Mouse (Mus musculus) embryonic facial prominence, embryonic 15.5 days (tissue): ENCODE measurements around the gene Lypd6. TPM values are rescaled to one million over a fixed set of nuclear protein-coding genes. Genes with fewer than 3 reads are reported as not detected.

Experiments used
- ATAC-seq: fragments of 200-750 bp; cut with Nextera tagmentation; 2 replicates; pipeline ENCODE4 v1.8.0; 2017; ENCODE audit warnings: low read depth, moderate TSS enrichment; ENCODE audit not compliant: insufficient number of reproducible peaks, low FRiP score, low TSS enrichment
- H3K27ac ChIP-seq: fragments of 300-500 bp; sonication (generic); replicated peaks from 2 replicates; pipeline ENCODE4 v1.5.1; 2015; ENCODE audit warnings: mild to moderate bottlenecking, inconsistent platforms
- H3K27me3 ChIP-seq: fragments of 300-500 bp; sonication (generic); 2 replicates; pipeline ENCODE4 v1.6.1; 2015; ENCODE audit warnings: inconsistent platforms
- H3K36me3 ChIP-seq: fragments of 300-500 bp; sonication (generic); 2 replicates; pipeline ENCODE4 v1.6.1; 2015; ENCODE audit warnings: mild to moderate bottlenecking, inconsistent platforms
- H3K4me1 ChIP-seq: fragments of 300-500 bp; sonication (generic); 2 replicates; pipeline ENCODE4 v1.6.1; 2015; ENCODE audit warnings: inconsistent platforms
- H3K4me2 ChIP-seq: fragments of 300-500 bp; sonication (generic); replicated peaks from 2 replicates; pipeline ENCODE4 v1.6.1; 2015; ENCODE audit warnings: mild to moderate bottlenecking, inconsistent platforms
- H3K4me3 ChIP-seq: fragments of 300-500 bp; sonication (generic); replicated peaks from 2 replicates; pipeline ENCODE4 v1.5.1; 2015; ENCODE audit warnings: mild to moderate bottlenecking, inconsistent platforms
- H3K9ac ChIP-seq: fragments of 300-500 bp; sonication (generic); 2 replicates; pipeline ENCODE4 v1.6.1; 2015; ENCODE audit warnings: inconsistent platforms
- H3K9me3 ChIP-seq: fragments of 300-500 bp; sonication (generic); replicated peaks from 2 replicates; pipeline ENCODE4 v1.6.1; 2016; ENCODE audit warnings: inconsistent platforms
- WGBS: fragments of 180-500 bp; shearing (Covaris S2); methylation state at CpG from one replicate; pipeline ENCODE4 v1.1.7; 2015; 5-methylcytosine and 5-hydroxymethylcytosine counted together
- polyA plus RNA-seq: library from polyadenylated mRNA; unstranded; fragments of >200 nt; fragmentation: Nextera tagmentation; extraction: Ambion mirVana; gene quantifications from 2 replicates; pipeline ENCODE4 v1.2.1, GENCODE M21; 2015

The Lypd6 gene
- polyA plus RNA-seq, 1 experiment from 2014 or later = 7.5 TPM

- H3K9me3 ChIP-seq = no peaks in the 10 kb centered on the region
- H3K27ac ChIP-seq = peak overlapping the region; percentile 63; the same call in 1 of the 2 replicates
- no peak overlapping the region for H3K4me2 ChIP-seq
Measured at GRCm38 (mm10) chr2:50110167-50110566, 43.9 kb downstream of the Lypd6 start.

GRCm38 (mm10) chr2:50111169-50111568, 44.9 kb downstream of the Lypd6 start:
- WGBS = 89% methylated on average over 3 of the region's 3 CpGs
- Histone ChIP-seq H3K27me3 (no peaks in the 10 kb centered on the region), H3K4me3 (no peak overlapping the region)

More at GRCm38 (mm10) chr2:50110167-50110566, 43.9 kb downstream of the Lypd6 start:
- ATAC-seq = peak; percentile 47; the same call in 1 of the 2 replicates
- WGBS = 53% methylated on average over 10 of the region's 10 CpGs
- H3K4me1 ChIP-seq = no peaks in the 10 kb centered on the region
- no peaks in the 10 kb centered on the region for H3K36me3 ChIP-seq
- no peaks in the 10 kb centered on the region for H3K27me3 ChIP-seq
- no peak overlapping the region for H3K9ac ChIP-seq
- no peak overlapping the region for H3K4me3 ChIP-seq

GRCm38 (mm10) chr2:50111609-50112008, 45.4 kb downstream of the Lypd6 start:
- no peaks in the 10 kb centered on the region for H3K9me3 ChIP-seq
- no peak for ATAC-seq

More at GRCm38 (mm10) chr2:50111169-50111568, 44.9 kb downstream of the Lypd6 start:
- Histone ChIP-seq H3K4me1 (no peaks in the 10 kb centered on the region), H3K9me3 (no peaks in the 10 kb centered on the region), H3K27ac (no peak overlapping the region), H3K9ac (no peak overlapping the region), H3K36me3 (no peaks in the 10 kb centered on the region), H3K4me2 (no peak overlapping the region)
- ATAC-seq = no peak

DNA sequence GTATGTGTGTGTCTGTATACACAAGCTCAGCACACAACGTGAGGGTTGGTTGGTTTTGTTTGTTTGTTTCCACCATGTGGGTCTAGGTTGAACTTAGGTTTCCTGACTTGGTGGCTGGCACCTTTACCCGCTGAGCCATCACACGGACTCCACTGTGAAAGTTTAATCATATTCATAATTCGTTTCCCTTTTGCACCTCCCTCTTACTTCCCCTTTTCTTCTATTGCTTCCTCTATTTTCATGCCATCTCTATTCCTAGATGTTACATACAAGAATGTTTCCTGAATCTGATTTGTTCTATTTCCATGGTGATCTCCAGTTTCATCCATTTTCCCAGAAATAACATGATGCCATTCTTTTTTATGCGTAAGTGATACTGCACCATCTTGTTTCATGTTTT, 46.2 kb downstream of the Lypd6 start:
- ATAC-seq = no peak
- H3K4me2 ChIP-seq = no peak overlapping the region
- H3K9me3 ChIP-seq = no peaks in the 10 kb centered on the region
- no peak overlapping the region for H3K4me3 ChIP-seq
- no peak overlapping the region for H3K9ac ChIP-seq
- 87% methylated on average over 5 of the region's 5 CpGs for WGBS
- H3K27ac ChIP-seq = no peak overlapping the region
- H3K4me1 ChIP-seq = no peaks in the 10 kb centered on the region
- no peaks in the 10 kb centered on the region for H3K27me3 ChIP-seq
- H3K36me3 ChIP-seq = no peaks in the 10 kb centered on the region

More at GRCm38 (mm10) chr2:50111609-50112008, 45.4 kb downstream of the Lypd6 start:
- no peak overlapping the region for H3K9ac ChIP-seq
- no peaks in the 10 kb centered on the region for H3K27me3 ChIP-seq
- no peaks in the 10 kb centered on the region for H3K4me1 ChIP-seq
- no peak overlapping the region for H3K4me3 ChIP-seq
- H3K27ac ChIP-seq = no peak overlapping the region
- 75% methylated on average over 1 of the region's 1 CpGs for WGBS
- no peak overlapping the region for H3K4me2 ChIP-seq
- H3K36me3 ChIP-seq = no peaks in the 10 kb centered on the region

DNA sequence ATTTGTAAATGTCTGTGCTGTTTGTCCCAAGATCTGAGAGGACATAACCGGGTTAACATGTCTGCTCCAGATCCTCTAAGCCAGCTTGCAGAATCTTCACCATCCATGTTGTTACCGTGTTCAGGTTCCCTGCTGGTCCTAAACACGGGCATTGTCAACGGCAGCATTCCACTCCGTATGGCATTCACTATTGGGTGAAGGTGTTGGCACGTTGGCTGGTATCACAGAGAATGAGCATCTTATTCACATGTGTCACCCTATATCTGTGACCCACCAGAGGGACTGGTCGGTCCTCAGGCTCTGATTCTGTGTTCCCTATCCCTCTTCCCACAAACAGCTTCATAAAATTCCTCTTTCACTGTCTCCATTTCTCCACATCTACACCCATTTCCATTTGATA, 52.9 kb downstream of the Lypd6 start:
- no peaks in the 10 kb centered on the region for H3K27me3 ChIP-seq
- no peak overlapping the region for H3K9ac ChIP-seq
- no peak overlapping the region for H3K4me2 ChIP-seq
- no peak for ATAC-seq
- H3K4me1 ChIP-seq = no peaks in the 10 kb centered on the region
- no peak overlapping the region for H3K4me3 ChIP-seq
- H3K36me3 ChIP-seq = no peaks in the 10 kb centered on the region
- 89% methylated on average over 7 of the region's 7 CpGs for WGBS
- H3K27ac ChIP-seq = no peak overlapping the region
- H3K9me3 ChIP-seq = no peaks in the 10 kb centered on the region

DNA sequence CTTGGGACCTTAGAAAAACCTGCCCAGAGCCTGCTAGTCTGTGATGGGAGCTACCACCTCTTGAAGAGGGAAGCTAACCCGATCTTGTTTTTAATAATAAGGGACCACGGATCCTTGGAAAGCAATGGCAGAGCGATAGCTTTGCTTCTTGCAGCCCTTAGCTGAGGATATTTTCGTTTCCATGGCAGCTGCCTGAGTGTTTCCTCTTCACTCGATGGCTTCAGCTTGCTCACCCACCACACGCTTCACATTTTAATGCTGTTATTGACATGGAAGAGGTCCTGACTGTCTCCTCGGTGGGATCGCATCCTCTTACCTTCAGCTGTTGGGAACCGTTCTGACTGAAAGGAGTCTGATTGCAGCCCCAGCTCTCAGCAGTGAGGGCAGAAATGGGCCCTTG, 54.6 kb downstream of the Lypd6 start:
- Histone ChIP-seq H3K4me2 (no peak overlapping the region), H3K4me1 (no peaks in the 10 kb centered on the region), H3K27me3 (no peaks in the 10 kb centered on the region), H3K36me3 (no peaks in the 10 kb centered on the region), H3K9ac (no peak overlapping the region), H3K27ac (no peak overlapping the region), H3K9me3 (no peaks in the 10 kb centered on the region), H3K4me3 (no peak overlapping the region)
- WGBS = 85% methylated on average over 9 of the region's 9 CpGs
- ATAC-seq = no peak

DNA sequence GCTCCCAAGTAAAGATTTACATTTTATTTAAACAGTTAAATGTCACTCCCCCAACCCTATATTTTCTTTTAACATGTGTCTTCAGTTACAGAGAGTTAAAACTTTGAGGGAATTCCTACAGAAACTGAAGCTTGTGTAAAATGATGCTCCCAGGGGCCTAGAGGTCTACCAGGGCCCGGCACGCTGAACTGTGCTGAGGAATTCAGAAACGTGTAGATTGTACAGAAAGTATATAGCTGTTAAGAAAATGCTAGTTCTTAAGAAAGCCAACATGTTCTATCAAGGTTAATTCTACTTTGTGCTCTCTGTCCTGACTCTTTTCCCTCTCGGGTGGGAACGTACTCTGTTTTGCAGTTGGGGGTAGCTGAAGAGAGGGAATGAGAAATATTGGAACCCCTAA, 57.1 kb downstream of the Lypd6 start:
- Histone ChIP-seq H3K9ac (no peak overlapping the region), H3K4me2 (no peak overlapping the region), H3K36me3 (no peaks in the 10 kb centered on the region), H3K27me3 (no peaks in the 10 kb centered on the region), H3K4me3 (no peak overlapping the region), H3K9me3 (no peaks in the 10 kb centered on the region), H3K4me1 (no peaks in the 10 kb centered on the region), H3K27ac (no peak overlapping the region)
- no peak for ATAC-seq
- WGBS = 41% methylated on average over 5 of the region's 5 CpGs

DNA sequence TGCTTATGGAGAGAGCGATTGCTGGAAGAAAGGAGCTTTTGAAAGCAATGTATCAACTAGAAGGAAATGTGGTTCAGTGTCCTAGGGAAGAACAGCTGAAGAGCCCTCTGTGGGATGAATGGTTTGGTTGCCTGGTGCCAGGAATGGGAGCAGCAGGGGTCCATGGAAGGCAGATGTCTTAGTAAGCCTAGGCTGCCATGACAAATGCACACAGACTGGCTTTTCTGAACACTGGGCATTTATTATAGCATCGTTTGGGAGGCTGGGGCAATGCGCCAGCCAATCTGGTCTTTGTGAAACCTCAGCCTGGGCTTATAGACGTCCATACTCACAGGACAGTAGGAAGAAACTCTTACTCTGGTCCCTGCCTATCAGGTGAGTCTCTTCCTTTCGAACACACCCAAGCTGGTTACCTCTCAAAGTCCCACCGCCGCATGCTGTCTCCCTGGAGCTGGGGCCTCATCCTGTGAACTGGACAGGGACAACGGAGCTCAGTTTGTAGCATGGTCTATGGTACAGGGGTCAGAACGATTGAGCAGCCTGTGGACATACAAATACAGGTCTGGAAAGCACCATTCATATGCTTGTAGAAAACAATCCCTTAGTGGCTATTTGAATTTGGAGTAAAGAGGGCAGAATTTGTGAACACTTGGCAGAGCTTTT, 61.4 kb downstream of the Lypd6 start:
- Histone ChIP-seq H3K36me3 (no peaks in the 10 kb centered on the region), H3K9ac (no peak overlapping the region), H3K9me3 (no peaks in the 10 kb centered on the region), H3K27me3 (no peaks in the 10 kb centered on the region), H3K4me1 (no peaks in the 10 kb centered on the region), H3K27ac (no peak overlapping the region), H3K4me2 (no peak overlapping the region), H3K4me3 (no peak overlapping the region)
- no peak for ATAC-seq
- 81% methylated on average over 9 of the region's 9 CpGs for whole genome bisulfite sequencing

DNA sequence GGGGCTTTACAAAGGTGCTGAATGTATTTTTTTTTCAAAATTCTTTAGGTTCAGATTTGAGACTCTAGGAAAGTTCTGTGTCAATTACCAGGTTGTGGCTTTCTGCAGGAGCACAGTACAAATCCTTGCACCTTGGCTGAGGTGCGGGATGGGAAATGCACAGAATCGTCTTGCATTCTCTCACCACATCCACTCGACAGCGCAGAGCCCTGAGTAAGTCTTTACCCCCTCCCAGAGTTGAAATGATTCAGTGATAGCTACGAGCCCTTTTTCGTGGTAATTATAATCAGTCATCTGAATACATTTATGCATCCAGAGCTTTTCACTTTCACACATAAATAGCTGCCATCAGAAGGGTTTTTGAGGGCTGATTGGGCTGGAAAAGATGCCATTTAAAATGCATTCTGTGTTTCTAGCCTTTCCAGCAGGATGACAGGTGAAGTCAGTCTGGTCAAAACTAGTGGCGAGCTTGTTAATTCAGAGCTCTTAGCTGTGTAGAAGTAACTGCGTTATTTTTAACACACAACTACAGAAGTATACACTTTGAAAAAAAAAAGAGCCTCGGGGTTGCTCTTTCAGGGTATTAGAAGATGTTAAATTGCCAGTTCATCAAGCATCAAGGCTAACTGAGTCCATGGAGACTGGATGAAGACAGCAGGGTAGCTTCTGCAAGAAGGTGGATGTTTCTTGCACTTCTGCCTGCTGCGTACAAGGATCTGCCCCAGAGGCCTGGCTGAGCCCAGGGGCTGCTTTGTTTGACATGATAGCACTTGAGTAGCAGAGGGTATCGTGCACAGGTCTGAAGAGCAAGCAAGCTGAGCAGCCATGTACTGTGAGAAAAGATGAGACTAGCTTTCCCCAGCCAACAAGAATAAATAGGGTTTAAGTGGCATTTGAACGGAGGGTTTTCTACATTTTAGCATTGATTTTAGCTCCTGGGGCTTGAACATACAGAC, 62.4 kb downstream of the Lypd6 start:
- no peak overlapping the region for H3K4me3 ChIP-seq
- H3K36me3 ChIP-seq = no peaks in the 10 kb centered on the region
- no peak overlapping the region for H3K4me2 ChIP-seq
- ATAC-seq = no peak
- H3K9me3 ChIP-seq = no peaks in the 10 kb centered on the region
- no peak overlapping the region for H3K27ac ChIP-seq
- H3K9ac ChIP-seq = no peak overlapping the region
- WGBS = 57% methylated on average over 12 of the region's 12 CpGs
- no peaks in the 10 kb centered on the region for H3K27me3 ChIP-seq
- no peaks in the 10 kb centered on the region for H3K4me1 ChIP-seq

DNA sequence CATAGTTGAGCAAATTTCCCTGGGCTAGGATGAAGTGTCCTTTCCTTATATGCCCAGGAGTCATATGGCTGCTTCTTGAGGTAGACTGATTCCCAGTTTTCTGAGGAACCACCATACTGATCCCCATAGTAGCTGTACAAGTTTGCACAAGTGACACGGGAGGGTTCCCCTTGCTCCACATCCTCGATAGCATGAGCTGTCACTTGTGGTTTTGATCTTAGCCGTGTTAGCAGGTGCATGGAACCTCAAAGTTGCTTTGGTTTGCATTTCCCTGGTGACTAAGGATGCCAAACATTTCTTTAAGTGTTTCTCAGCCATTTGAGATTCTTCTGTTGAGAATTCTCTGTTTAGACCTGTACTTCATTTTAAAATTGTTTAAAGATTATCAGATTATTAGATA, 64.4 kb downstream of the Lypd6 start:
- WGBS = 68% methylated on average over 3 of the region's 3 CpGs
- Histone ChIP-seq H3K27ac (no peak overlapping the region), H3K9me3 (no peaks in the 10 kb centered on the region), H3K4me3 (no peak overlapping the region), H3K9ac (no peak overlapping the region), H3K36me3 (no peaks in the 10 kb centered on the region), H3K27me3 (no peaks in the 10 kb centered on the region), H3K4me2 (no peak overlapping the region), H3K4me1 (no peaks in the 10 kb centered on the region)
- no peak for ATAC-seq

DNA sequence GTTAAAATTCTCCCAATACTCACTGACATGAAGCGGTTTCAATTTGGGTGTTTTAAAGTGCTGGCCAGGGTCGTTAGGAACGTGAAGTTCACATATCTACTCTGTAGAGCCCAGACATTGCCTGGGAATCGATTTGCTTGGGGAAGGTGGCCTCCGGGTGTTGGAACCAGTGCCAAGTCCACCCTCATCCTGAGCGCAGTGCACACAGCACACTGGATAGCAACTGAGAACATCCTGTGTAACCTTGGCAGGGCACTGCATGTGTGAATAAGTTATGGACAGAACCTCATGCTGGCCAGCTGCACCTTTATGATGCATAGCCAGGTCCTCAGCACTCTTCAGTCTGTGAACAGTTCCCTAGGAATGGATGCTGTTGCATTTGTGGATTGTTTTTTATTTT, 77.4 kb downstream of the Lypd6 start:
- Histone ChIP-seq H3K36me3 (no peaks in the 10 kb centered on the region), H3K27me3 (no peaks in the 10 kb centered on the region), H3K4me3 (no peak overlapping the region), H3K4me1 (peaks cover 8% of the 10 kb centered on the region; the same call in 1 of the 2 replicates), H3K27ac (no peak overlapping the region), H3K9me3 (no peaks in the 10 kb centered on the region), H3K9ac (no peak overlapping the region), H3K4me2 (no peak overlapping the region)
- WGBS = 71% methylated on average over 6 of the region's 6 CpGs
- no peak for ATAC-seq
